Mouse (Mus musculus) MEL (cell line): ENCODE results near the gene Tmem54. TPM values are rescaled to one million over a fixed set of nuclear protein-coding genes. Genes with fewer than 3 reads are reported as not detected.

Experiments used
- DNase-seq: peaks from one replicate; pipeline ENCODE4 v3.0.0; 2011; ENCODE audit warnings: low read depth, low spot score
- H3K27ac ChIP-seq: 2 replicates; pipeline ENCODE4 v1.5.1; 2012; ENCODE audit warnings: low read depth, mild to moderate bottlenecking, control low read depth, low read length, moderate library complexity; ENCODE audit not compliant: control insufficient read depth
- H3K27me3 ChIP-seq, 2 experiments: fragments of 150-350 bp in 1 of 2; sonication (generic) in 1 of 2; 2 replicates each; pipeline ENCODE4 v1.6.1; 2012; ENCODE audit warnings: low read length in 2 of 2, mild to moderate bottlenecking in 2 of 2, improper control_type of control experiment in 1 of 2, moderate library complexity in 1 of 2; ENCODE audit not compliant: insufficient read depth in 2 of 2, control insufficient read depth in 1 of 2
- H3K36me3 ChIP-seq, 2 experiments: 2 replicates each; pipeline ENCODE4 v1.6.1; 2012 to 2014; ENCODE audit warnings: low read length in 2 of 2, improper control_type of control experiment in 1 of 2, inconsistent platforms in 1 of 2, mild to moderate bottlenecking in 1 of 2; ENCODE audit not compliant: insufficient read depth in 2 of 2, control insufficient read depth in 1 of 2
- H3K4me1 ChIP-seq, 2 experiments: fragments of 150-350 bp in 1 of 2; sonication (generic) in 1 of 2; 2 replicates each; pipeline ENCODE4 v1.6.1; 2012; ENCODE audit warnings: low read length in 2 of 2, improper control_type of control experiment in 1 of 2, mild to moderate bottlenecking in 1 of 2; ENCODE audit not compliant: insufficient read depth in 2 of 2, control insufficient read depth in 1 of 2
- H3K4me3 ChIP-seq, 2 experiments: fragments of 150-350 bp in 1 of 2; sonication (generic) in 1 of 2; 2 replicates each; pipeline ENCODE4 v1.5.1; 2012; ENCODE audit warnings: low read depth in 2 of 2, low read length in 2 of 2, mild to moderate bottlenecking in 2 of 2, moderate library complexity in 2 of 2, control low read depth in 1 of 2, improper control_type of control experiment in 1 of 2; ENCODE audit not compliant: control insufficient read depth in 1 of 2, insufficient read depth in 1 of 2
- H3K79me2 ChIP-seq: 2 replicates; pipeline ENCODE4 v1.6.1; 2012; ENCODE audit warnings: mild to moderate bottlenecking, low read length, moderate library complexity; ENCODE audit not compliant: control insufficient read depth, poor library complexity, insufficient read depth
- H3K9ac ChIP-seq: 2 replicates; pipeline ENCODE4 v1.6.1; 2012; ENCODE audit warnings: low read depth, mild to moderate bottlenecking, control low read depth, low read length, moderate library complexity; ENCODE audit not compliant: control insufficient read depth, poor library complexity, severe bottlenecking
- H3K9me3 ChIP-seq: fragments of 150-350 bp; sonication (generic); replicated peaks from 2 replicates; pipeline ENCODE4 v1.6.1; 2012; ENCODE audit warnings: mild to moderate bottlenecking, low read length, improper control_type of control experiment, moderate library complexity; ENCODE audit not compliant: insufficient read depth
- CHD1 ChIP-seq: IDR thresholded peaks from 2 replicates; pipeline ENCODE4 v1.6.1; 2012; ENCODE audit warnings: low read depth, mild to moderate bottlenecking, inconsistent platforms, low read length, improper control_type of control experiment
- EP300 ChIP-seq, 2 experiments: IDR thresholded peaks; 2 replicates each; pipeline ENCODE4 v1.6.1; 2011; ENCODE audit warnings: improper control_type of control experiment in 2 of 2, low read length in 2 of 2, low read depth in 1 of 2, mild to moderate bottlenecking in 1 of 2
- HCFC1 ChIP-seq: IDR thresholded peaks from 2 replicates; pipeline ENCODE4 v1.6.1; 2012; ENCODE audit warnings: low read depth, mild to moderate bottlenecking, inconsistent platforms, low read length, improper control_type of control experiment, moderate library complexity
- MAX ChIP-seq: IDR thresholded peaks from 2 replicates; pipeline ENCODE4 v1.6.1; 2011; ENCODE audit warnings: low read length, improper control_type of control experiment
- MAZ ChIP-seq: IDR thresholded peaks from 2 replicates; pipeline ENCODE4 v1.6.1; 2012; ENCODE audit warnings: low read depth, mild to moderate bottlenecking, inconsistent platforms, low read length, improper control_type of control experiment
- NELFE ChIP-seq: IDR thresholded peaks from 2 replicates; pipeline ENCODE4 v1.6.1; 2011; ENCODE audit warnings: low read depth, low read length, improper control_type of control experiment
- TCF12 ChIP-seq: IDR thresholded peaks from 2 replicates; pipeline ENCODE4 v1.6.1; 2014; ENCODE audit warnings: low read depth, mild to moderate bottlenecking, inconsistent platforms, low read length, improper control_type of control experiment, moderate library complexity
- ZMIZ1 ChIP-seq: IDR thresholded peaks from 2 replicates; pipeline ENCODE4 v1.6.1; 2012; ENCODE audit warnings: low read depth, mild to moderate bottlenecking, inconsistent platforms, low read length, improper control_type of control experiment, moderate library complexity
- polyA plus RNA-seq, 2 experiments: library from polyadenylated mRNA; stranded (reverse) in 1 of 2; unstranded in 1 of 2; fragments of >175 nt in 1 of 2; fragments of >200 nt in 1 of 2; gene quantifications; 2 replicates each; pipeline versions ENCODE4 v1.2.1 to v1.2.4; 2012; ENCODE audit warnings: low replicate concordance in 2 of 2, low read depth in 1 of 2; ENCODE audit not compliant: insufficient read length in 2 of 2, insufficient read depth in 1 of 2, missing spikeins in 1 of 2
- total RNA-seq: library from RNA; depleted of rRNA; stranded (reverse); fragments of 300-350 nt; gene quantifications from 2 replicates; pipeline ENCODE4 v1.2.3, GENCODE M21; 2012

Tmem54 gene
- total and polyA plus RNA-seq, 3 experiments: not detected

GRCm38 (mm10) chr4:129067638-129068415, 37.5 kb upstream of the Tmem54 start:
- TF ChIP-seq HCFC1 (no peak), NELFE (no peak), EP300 (IDR thresholded peaks at IDR 0.05; ENCODE audit: low read depth in 1 of 2, low read length in 2 of 2) (no peak), TCF12 (no peak), ZMIZ1 (no peak)

GRCm38 (mm10) chr4:129068848-129069247, 36.5 kb upstream of the Tmem54 start:
- TF ChIP-seq EP300 (IDR thresholded peaks at IDR 0.05; ENCODE audit: low read depth in 1 of 2, low read length in 2 of 2): peak; percentile 22 to 52; a peak in 1 of 4 replicates
- TF ChIP-seq CHD1: no peak
- Histone ChIP-seq H3K4me1 (peaks cover 2 to 22% of the 10 kb centered on the region in 2 experiments), H3K9me3 (no peaks in the 10 kb centered on the region), H3K4me3 (no peak overlapping the region), H3K79me2 (peaks cover 17% of the 10 kb centered on the region), H3K27ac (no peak overlapping the region), H3K27me3 (no peaks in the 10 kb centered on the region), H3K9ac (no peak overlapping the region), H3K36me3 (peaks cover 0 to 19% of the 10 kb centered on the region in 2 experiments; a peak in 3 of 4 replicates)
- peak; percentile 42 for DNase-seq

More at GRCm38 (mm10) chr4:129067638-129068415, 37.5 kb upstream of the Tmem54 start:
- no peaks in the 10 kb centered on the region for H3K27me3 ChIP-seq
- no peak for DNase-seq
- peaks cover 0 to 23% of the 10 kb centered on the region in 2 experiments; a peak in 3 of 4 replicates for H3K36me3 ChIP-seq
- H3K4me1 ChIP-seq: peaks cover 3 to 25% of the 10 kb centered on the region in 2 experiments
- H3K4me3 ChIP-seq: no peak overlapping the region
- H3K9me3 ChIP-seq: no peaks in the 10 kb centered on the region
- H3K9ac ChIP-seq: no peak overlapping the region
- H3K79me2 ChIP-seq: peaks cover 21% of the 10 kb centered on the region
- no peak overlapping the region; the same call in 1 of the 2 replicates for H3K27ac ChIP-seq

GRCm38 (mm10) chr4:129079126-129079525, 26.2 kb upstream of the Tmem54 start:
- Histone ChIP-seq H3K9ac (no peak overlapping the region), H3K4me1 (peaks cover 0 to 6% of the 10 kb centered on the region in 2 experiments; a peak in 2 of 4 replicates), H3K79me2 (no peaks in the 10 kb centered on the region), H3K4me3 (no peak overlapping the region), H3K27me3 (no peaks in the 10 kb centered on the region), H3K36me3 (peaks cover 2 to 7% of the 10 kb centered on the region in 2 experiments; a peak in 3 of 4 replicates), H3K27ac (no peak overlapping the region), H3K9me3 (no peaks in the 10 kb centered on the region)
- DNase-seq: no peak
- TF ChIP-seq MAX: no peak
- no peak for TF ChIP-seq MAZ
